Mouse (Mus musculus): ENCODE measurements at regions not wholly inside any gene's neighbourhood (a gene's known extent, or its start where the extent isn't known, plus 50 kb on each side); places are given as distances from the start of the nearest gene placed in this dataset.

DNA sequence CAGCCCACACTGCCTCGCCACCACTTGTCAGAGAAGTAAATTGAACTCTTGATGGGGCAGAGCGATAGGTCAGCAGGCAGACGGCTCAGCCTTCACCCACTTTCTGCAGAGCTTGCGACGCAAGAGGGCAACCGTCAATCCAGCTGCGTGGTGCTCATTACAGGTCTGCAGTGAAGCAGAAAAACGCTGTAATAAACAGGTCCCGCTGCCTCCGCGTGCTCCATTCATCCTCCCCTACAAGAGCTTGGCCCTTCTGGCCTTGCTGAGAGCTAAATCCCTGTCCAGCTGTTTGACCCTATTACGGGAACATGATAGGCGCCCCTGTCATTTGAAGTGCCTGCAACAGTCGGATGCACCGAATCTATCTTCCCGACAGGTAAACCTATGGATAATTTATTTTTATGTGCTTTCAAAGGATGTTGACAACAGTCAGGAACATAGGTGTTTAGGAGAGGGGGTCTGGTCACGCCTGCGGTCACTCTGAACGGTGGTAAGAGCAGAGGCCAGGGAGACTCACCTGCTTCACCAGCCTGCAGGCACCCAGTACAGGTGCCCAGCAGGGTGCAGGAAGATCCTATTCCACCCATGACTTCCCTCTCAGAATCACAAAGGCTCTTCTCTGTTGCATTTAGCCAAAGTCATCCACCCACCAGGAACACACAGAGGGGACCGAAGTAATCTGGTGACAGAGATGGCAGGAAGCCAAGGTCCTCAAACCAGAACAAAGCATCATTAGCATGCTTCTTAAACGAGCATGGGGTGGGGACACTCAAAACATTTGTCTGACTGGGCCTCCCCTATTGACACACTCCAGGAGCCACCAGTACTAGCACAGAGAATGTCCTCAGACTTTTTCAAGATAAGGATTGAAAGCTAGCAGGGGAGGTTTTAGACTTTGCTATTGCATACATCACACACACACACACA lies 464.1 kb upstream of the Mgmt start:
- no peak overlapping the region for H3K4me3 ChIP-seq (ENCODE audit: insufficient read depth, low read length)
- TF ChIP-seq CTCF (IDR thresholded peaks at IDR 0.05; ENCODE audit: borderline replicate concordance, insufficient read depth, low read length) (no peak), POLR2A (IDR thresholded peaks at IDR 0.05; ENCODE audit: low read depth, low read length) (no peak)
- no peaks in the 10 kb centered on the region for H3K4me1 ChIP-seq (ENCODE audit: control insufficient read depth, insufficient read depth, low read length)
- H3K27ac ChIP-seq (ENCODE audit: insufficient read depth, low read length): no peak overlapping the region

DNA sequence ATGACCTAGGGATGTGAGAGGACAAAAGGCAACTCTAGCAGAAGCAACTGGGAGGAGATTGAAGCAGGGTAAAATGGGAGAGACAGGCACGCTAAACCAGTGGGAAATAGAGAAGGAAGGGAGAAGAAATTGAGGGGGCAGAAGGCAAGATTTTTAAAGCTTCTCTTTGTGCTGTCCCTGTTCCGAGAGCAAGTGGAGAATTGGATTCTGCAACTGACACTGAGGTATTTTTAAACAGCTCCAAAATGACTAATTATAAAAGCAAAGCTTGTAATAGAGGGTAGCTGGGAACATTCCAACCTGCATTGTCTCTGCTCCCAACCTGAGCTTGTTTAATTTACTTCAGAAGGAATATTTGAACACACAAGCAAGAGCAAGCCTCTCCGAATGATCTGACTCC lies 460.7 kb upstream of the Mgmt start:
- H3K27ac ChIP-seq (ENCODE audit: insufficient read depth, low read length): no peak overlapping the region

DNA sequence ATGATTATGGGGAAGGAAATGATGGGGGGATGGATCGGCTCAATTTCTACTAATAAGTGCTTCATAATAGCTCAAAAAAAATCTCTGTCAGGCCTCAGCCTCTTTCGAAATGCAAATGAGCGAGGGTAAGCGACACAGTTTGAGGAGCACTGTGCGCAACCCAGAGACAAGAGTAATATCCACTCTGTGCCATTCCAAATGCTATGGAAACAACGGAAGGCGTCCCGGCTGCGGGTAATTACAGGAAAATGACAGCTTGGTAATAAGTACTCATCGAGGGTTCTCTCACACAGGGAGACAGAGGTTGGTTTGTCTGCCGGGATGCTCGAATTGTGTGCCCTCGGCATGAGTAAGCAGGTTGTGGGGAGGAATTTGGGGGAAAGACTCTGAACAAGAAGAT lies 459.9 kb upstream of the Mgmt start:
- no peaks in the 10 kb centered on the region for H3K4me1 ChIP-seq (ENCODE audit: control insufficient read depth, insufficient read depth, low read length)
- H3K27ac ChIP-seq (ENCODE audit: insufficient read depth, low read length): no peak overlapping the region
- H3K4me3 ChIP-seq (ENCODE audit: insufficient read depth, low read length): no peak overlapping the region
- TF ChIP-seq POLR2A (IDR thresholded peaks at IDR 0.05; ENCODE audit: low read depth, low read length): no peak
- no peak for TF ChIP-seq CTCF (IDR thresholded peaks at IDR 0.05; ENCODE audit: borderline replicate concordance, insufficient read depth, low read length)

More for the DNA sequence above, 460.7 kb upstream of the Mgmt start:
- TF ChIP-seq POLR2A (IDR thresholded peaks at IDR 0.05; ENCODE audit: low read depth, low read length): no peak
- no peak for TF ChIP-seq CTCF (IDR thresholded peaks at IDR 0.05; ENCODE audit: borderline replicate concordance, insufficient read depth, low read length)
- H3K4me3 ChIP-seq (ENCODE audit: insufficient read depth, low read length): no peak overlapping the region
- no peaks in the 10 kb centered on the region for H3K4me1 ChIP-seq (ENCODE audit: control insufficient read depth, insufficient read depth, low read length)

GRCm38 (mm10) chr7:136443436-136443835 lies 451.0 kb upstream of the Mgmt start:
- H3K4me3 ChIP-seq (ENCODE audit: insufficient read depth, low read length): no peak overlapping the region
- no peak overlapping the region for H3K27ac ChIP-seq (ENCODE audit: insufficient read depth, low read length)
- no peak for TF ChIP-seq POLR2A (IDR thresholded peaks at IDR 0.05; ENCODE audit: low read depth, low read length)
- TF ChIP-seq CTCF (IDR thresholded peaks at IDR 0.05; ENCODE audit: borderline replicate concordance, insufficient read depth, low read length): no peak
- H3K4me1 ChIP-seq (ENCODE audit: control insufficient read depth, insufficient read depth, low read length): peaks cover 7% of the 10 kb centered on the region

DNA sequence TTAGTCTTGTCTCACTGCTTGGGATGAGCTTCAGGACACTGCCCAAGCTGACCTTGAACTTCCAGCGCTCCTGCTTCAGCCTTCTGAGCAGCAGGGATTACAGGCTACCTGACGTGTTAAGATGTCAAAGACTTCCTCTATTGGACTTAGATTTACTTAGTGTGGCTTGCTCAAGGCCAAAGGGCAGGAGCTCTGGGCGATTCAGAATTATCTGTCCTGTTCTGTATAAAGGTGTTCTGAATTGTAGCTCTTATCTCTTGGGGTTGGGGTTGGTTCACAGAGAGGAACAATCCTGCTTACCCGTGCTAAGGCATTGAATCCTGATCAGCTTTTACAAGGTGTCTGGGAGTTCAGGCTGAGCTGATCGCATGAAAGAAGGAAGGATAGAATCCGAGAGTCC lies 449.3 kb upstream of the Mgmt start:
- Histone ChIP-seq H3K4me3 (ENCODE audit: insufficient read depth, low read length) (no peak overlapping the region), H3K4me1 (ENCODE audit: control insufficient read depth, insufficient read depth, low read length) (peaks cover 7% of the 10 kb centered on the region), H3K27ac (ENCODE audit: insufficient read depth, low read length) (no peak overlapping the region)
- no peak for TF ChIP-seq POLR2A (IDR thresholded peaks at IDR 0.05; ENCODE audit: low read depth, low read length)
- TF ChIP-seq CTCF (IDR thresholded peaks at IDR 0.05; ENCODE audit: borderline replicate concordance, insufficient read depth, low read length): no peak

DNA sequence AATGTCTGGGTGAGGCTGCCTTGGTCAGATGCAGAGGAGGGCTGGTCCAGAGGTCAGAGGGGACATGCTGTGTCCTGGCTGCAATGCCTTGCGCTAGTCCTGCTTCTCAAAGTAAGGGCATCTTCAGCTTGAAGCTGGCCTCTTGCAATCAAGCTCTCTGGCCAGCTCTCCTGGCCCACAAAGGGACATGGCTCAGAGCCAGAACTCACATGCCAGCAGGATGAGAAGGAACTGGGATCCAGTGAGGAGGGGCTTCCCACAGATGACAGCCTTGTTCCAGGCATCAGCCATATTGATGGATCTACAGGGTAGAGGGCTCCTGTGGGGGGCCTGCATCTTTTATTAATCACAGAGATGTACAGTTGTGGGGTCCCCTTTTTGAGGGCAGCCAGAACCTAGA lies 445.1 kb upstream of the Mgmt start:
- H3K4me3 ChIP-seq (ENCODE audit: insufficient read depth, low read length): no peak overlapping the region
- H3K4me1 ChIP-seq (ENCODE audit: control insufficient read depth, insufficient read depth, low read length): no peaks in the 10 kb centered on the region
- no peak for TF ChIP-seq POLR2A (IDR thresholded peaks at IDR 0.05; ENCODE audit: low read depth, low read length)
- no peak for TF ChIP-seq CTCF (IDR thresholded peaks at IDR 0.05; ENCODE audit: borderline replicate concordance, insufficient read depth, low read length)
- no peak overlapping the region for H3K27ac ChIP-seq (ENCODE audit: insufficient read depth, low read length)

GRCm38 (mm10) chr7:136451672-136452361 lies 442.6 kb upstream of the Mgmt start:
- no peak for TF ChIP-seq CTCF (IDR thresholded peaks at IDR 0.05; ENCODE audit: borderline replicate concordance, insufficient read depth, low read length)
- no peak for TF ChIP-seq POLR2A (IDR thresholded peaks at IDR 0.05; ENCODE audit: low read depth, low read length)
- Histone ChIP-seq H3K27ac (ENCODE audit: insufficient read depth, low read length) (no peak overlapping the region), H3K4me1 (ENCODE audit: control insufficient read depth, insufficient read depth, low read length) (no peaks in the 10 kb centered on the region), H3K4me3 (ENCODE audit: insufficient read depth, low read length) (no peak overlapping the region)

DNA sequence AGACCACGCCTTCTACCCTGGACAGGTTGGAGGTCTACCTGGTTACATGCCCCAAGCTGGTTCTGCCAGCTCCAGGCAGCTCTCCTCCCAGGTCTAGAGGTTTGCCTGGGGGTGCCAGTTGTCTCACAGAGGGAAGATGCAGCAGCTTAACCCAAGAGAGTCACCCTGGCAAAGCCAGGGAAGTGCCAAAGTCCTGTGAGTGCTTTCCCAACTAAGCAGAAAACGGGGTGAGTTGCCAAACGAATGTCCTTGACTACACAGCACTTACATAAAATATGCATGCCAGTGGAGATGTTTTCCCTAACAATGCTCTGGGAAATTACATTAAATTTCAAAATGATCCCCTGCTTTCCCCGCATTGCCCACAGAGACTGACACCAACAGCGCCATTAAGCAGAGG lies 441.9 kb upstream of the Mgmt start:
- TF ChIP-seq POLR2A (IDR thresholded peaks at IDR 0.05; ENCODE audit: low read depth, low read length) (no peak), CTCF (IDR thresholded peaks at IDR 0.05; ENCODE audit: borderline replicate concordance, insufficient read depth, low read length) (no peak)
- no peak overlapping the region for H3K27ac ChIP-seq (ENCODE audit: insufficient read depth, low read length)

GRCm38 (mm10) chr7:136457171-136457570 lies 437.2 kb upstream of the Mgmt start:
- no peak overlapping the region for H3K27ac ChIP-seq (ENCODE audit: insufficient read depth, low read length)

More for the DNA sequence above, 441.9 kb upstream of the Mgmt start:
- no peak overlapping the region for H3K4me3 ChIP-seq (ENCODE audit: insufficient read depth, low read length)
- H3K4me1 ChIP-seq (ENCODE audit: control insufficient read depth, insufficient read depth, low read length): no peaks in the 10 kb centered on the region

DNA sequence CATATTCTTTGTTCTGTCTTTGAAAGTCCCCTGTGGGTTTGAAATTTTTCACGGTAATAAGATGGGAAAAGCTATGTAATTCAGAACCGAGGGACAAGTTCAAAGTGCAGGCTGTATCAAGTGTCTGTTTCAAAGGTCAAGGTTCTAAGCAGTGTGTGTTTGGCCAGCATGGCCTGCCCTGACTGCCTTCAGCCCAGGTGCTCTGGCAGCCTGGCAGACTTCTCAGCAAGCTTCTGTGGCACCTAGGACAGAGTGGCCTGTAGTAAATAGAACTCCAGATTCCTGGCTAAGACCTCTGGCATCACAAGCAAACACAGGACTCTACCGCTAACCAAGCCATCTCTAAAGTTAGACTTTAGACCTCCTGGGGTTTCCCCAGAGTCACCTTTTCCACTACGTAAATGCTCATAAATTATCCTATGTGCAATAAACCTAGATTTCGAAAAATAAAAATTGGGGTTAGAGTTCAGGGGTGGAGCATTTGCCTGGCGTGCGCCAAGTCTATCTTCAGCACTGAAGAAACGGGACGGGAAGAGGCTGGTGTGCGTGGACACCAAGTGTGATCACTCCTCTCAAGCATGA lies 436.5 kb upstream of the Mgmt start:
- Histone ChIP-seq H3K4me1 (ENCODE audit: control insufficient read depth, insufficient read depth, low read length) (no peaks in the 10 kb centered on the region), H3K27ac (ENCODE audit: insufficient read depth, low read length) (no peak overlapping the region), H3K4me3 (ENCODE audit: insufficient read depth, low read length) (no peak overlapping the region)
- TF ChIP-seq CTCF (IDR thresholded peaks at IDR 0.05; ENCODE audit: borderline replicate concordance, insufficient read depth, low read length) (no peak), POLR2A (IDR thresholded peaks at IDR 0.05; ENCODE audit: low read depth, low read length) (no peak)

More at GRCm38 (mm10) chr7:136457171-136457570, 437.2 kb upstream of the Mgmt start:
- Histone ChIP-seq H3K4me3 (ENCODE audit: insufficient read depth, low read length) (no peak overlapping the region), H3K4me1 (ENCODE audit: control insufficient read depth, insufficient read depth, low read length) (no peaks in the 10 kb centered on the region)
- no peak for TF ChIP-seq CTCF (IDR thresholded peaks at IDR 0.05; ENCODE audit: borderline replicate concordance, insufficient read depth, low read length)

Measured in embryonic fibroblast, embryonic 13.5 days (primary cell).